Mouse (Mus musculus): ENCODE results near the gene Cmc1. TPM values are rescaled to one million over a fixed set of nuclear protein-coding genes. Genes with fewer than 3 reads are reported as not detected.

The Cmc1 gene
- total and polyA plus RNA-seq, 3 experiments: 17.1 to 21.6 (median 18.0) TPM

- dilution Hi-C loops (cut with MboI; ENCODE audit: extremely low pct_ligation_motif_present, extremely low pct_unique_long_range_greater_than_20kb, low sequenced_read_pairs) (no loop called here), in situ Hi-C loops (cut with MboI; ENCODE audit: low pct_ligation_motif_present, low pct_unique_long_range_greater_than_20kb, low sequenced_read_pairs) (loop anchor here (10.0 kb wide), 1 partner anchor 45 kb away; the partner anchor contains the start of gene Cmc1)
- peak overlapping the region; percentile 63 for H3K27ac ChIP-seq (ENCODE audit: insufficient read depth, low read depth)
- TF ChIP-seq MXI1 (IDR thresholded peaks at IDR 0.05; ENCODE audit: low read depth, low read length) (no peak), POLR2AphosphoS2 (IDR thresholded peaks at IDR 0.05; ENCODE audit: low read depth, low read length) (no peak), E2F4 (IDR thresholded peaks at IDR 0.05; ENCODE audit: insufficient replicate concordance, low read depth, low read length) (no peak), ZMIZ1 (IDR thresholded peaks at IDR 0.05; ENCODE audit: low read depth, low read length) (no peak), HCFC1 (IDR thresholded peaks at IDR 0.05; ENCODE audit: low read depth, low read length) (no peak), IRF4 (IDR thresholded peaks at IDR 0.05; ENCODE audit: low read depth, low read length) (0 out of 2 replicates have a peak, but pooled peaks have one; percentile 64), MAZ (IDR thresholded peaks at IDR 0.05; ENCODE audit: low read depth, low read length) (0 out of 2 replicates have a peak, but pooled peaks have one; percentile 35), NELFE (IDR thresholded peaks at IDR 0.05; ENCODE audit: low read depth, low read length) (no peak), MAX (IDR thresholded peaks at IDR 0.05; ENCODE audit: low read length) (no peak), KAT2A (IDR thresholded peaks at IDR 0.05; ENCODE audit: insufficient replicate concordance, low read length) (peak; percentile 70; the same call in 1 of the 2 replicates), RCOR1 (conservative IDR thresholded peaks at IDR 0.05; ENCODE audit: low read depth, low read length) (peak; percentile 85), CHD2 (IDR thresholded peaks at IDR 0.05; ENCODE audit: low read length) (peak; percentile 62; the same call in 1 of the 2 replicates), MAFK (IDR thresholded peaks at IDR 0.05; ENCODE audit: insufficient replicate concordance, low read length) (peak; percentile 52; the same call in 1 of the 2 replicates), NRF1 (IDR thresholded peaks at IDR 0.05; ENCODE audit: low read depth, low read length) (no peak), ZC3H11A (IDR thresholded peaks at IDR 0.05; ENCODE audit: low read depth, low read length) (no peak), USF1 (IDR thresholded peaks at IDR 0.05; ENCODE audit: low read depth, low read length) (no peak), ETS1 (conservative IDR thresholded peaks at IDR 0.05; ENCODE audit: low read depth, low read length) (peak; percentile 77; the same call in 1 of the 2 replicates), SMC3 (IDR thresholded peaks at IDR 0.05; ENCODE audit: low read depth, low read length) (peak; percentile 4), MEF2A (IDR thresholded peaks at IDR 0.05; ENCODE audit: borderline replicate concordance, low read depth, low read length) (peak; percentile 59), CHD1 (IDR thresholded peaks at IDR 0.05; ENCODE audit: low read depth, low read length) (0 out of 2 replicates have a peak, but pooled peaks have one; percentile 65), ELF1 (IDR thresholded peaks at IDR 0.05; ENCODE audit: low read depth, low read length) (no peak), UBTF (IDR thresholded peaks at IDR 0.05; ENCODE audit: low read depth, low read length) (no peak), POLR2A (IDR thresholded peaks at IDR 0.05; ENCODE audit: low read depth, low read length) (no peak), SIN3A (IDR thresholded peaks at IDR 0.05; ENCODE audit: low read length) (no peak), TCF12 (IDR thresholded peaks at IDR 0.05; ENCODE audit: low read depth, low read length) (peak; percentile 100), ZNF384 (IDR thresholded peaks at IDR 0.05; ENCODE audit: low read depth, low read length) (no peak), PAX5 (IDR thresholded peaks at IDR 0.05; ENCODE audit: low read length) (no peak), MYC (IDR thresholded peaks at IDR 0.05; ENCODE audit: low read depth, low read length) (peak; percentile 56; the same call in 1 of the 2 replicates), TBP (conservative IDR thresholded peaks at IDR 0.05; ENCODE audit: low read depth, low read length) (no peak), JUN (IDR thresholded peaks at IDR 0.05; ENCODE audit: insufficient read depth, low read depth, low read length) (peak; percentile 72), JUND (conservative IDR thresholded peaks at IDR 0.05; ENCODE audit: low read depth, low read length) (peak; percentile 66; the same call in 1 of the 2 replicates), GABPA (IDR thresholded peaks at IDR 0.05; ENCODE audit: insufficient replicate concordance, low read depth, low read length) (no peak), BHLHE40 (IDR thresholded peaks at IDR 0.05; ENCODE audit: low read depth, low read length) (peak; percentile 86), RAD21 (IDR thresholded peaks at IDR 0.05; ENCODE audit: low read depth, low read length) (no peak), EP300 (IDR thresholded peaks at IDR 0.05; ENCODE audit: low read length) (peak; percentile 90)
- H3K4me2 ChIP-seq (ENCODE audit: insufficient read depth, low read depth, poor library complexity, severe bottlenecking): peak overlapping the region; percentile 89
- H3K4me1 ChIP-seq (ENCODE audit: control insufficient read depth in 1 of 2, insufficient read depth in 2 of 2): peaks cover 15 to 18% of the 10 kb centered on the region in 2 experiments
- H3K27me3 ChIP-seq (replicated peaks): no peaks in the 10 kb centered on the region
- DNase-seq (ENCODE audit: extremely low read depth): peak; percentile 83
- H3K9me3 ChIP-seq (replicated peaks; ENCODE audit: low read length): no peaks in the 10 kb centered on the region
- H3K4me3 ChIP-seq (replicated peaks in 1 of 3; ENCODE audit: low read depth in 2 of 3, low read length in 2 of 3, poor library complexity in 1 of 3): no peak overlapping the region
- no peaks in the 10 kb centered on the region for H3K79me2 ChIP-seq (replicated peaks; ENCODE audit: control insufficient read depth, extremely low read depth, insufficient read depth, poor library complexity, severe bottlenecking)
- H3K9ac ChIP-seq (ENCODE audit: insufficient read depth, low read depth): no peak overlapping the region
- H3K36me3 ChIP-seq (replicated peaks in 1 of 2; ENCODE audit: control insufficient read depth in 1 of 2, insufficient read depth in 1 of 2, low read length in 1 of 2): peaks cover 8 to 17% of the 10 kb centered on the region in 2 experiments
These were observed 40.1 kb downstream of the Cmc1 start for GRCm38 (mm10) chr9:118109697-118110359.
